Mouse (Mus musculus) lung, adult 18-20 months (tissue): ENCODE measurements around the gene Micu1.
"Not testable (repeated sequence)": the region's sequence is repeated elsewhere in the genome, so short reads cannot be mapped to it uniquely, and the experiment has no call there.

Experiments
- DNase-seq, 2 experiments: peaks; one replicate each; pipeline ENCODE4 v3.0.0; 2022; ENCODE audit warnings: mixed read lengths in 2 of 2

Micu1 gene

GRCm38 (mm10) chr10:59861201-59861600 lies 158.9 kb downstream of the Micu1 start:
- DNase-seq: no peak

- no peak for DNase-seq
Observed at GRCm38 (mm10) chr10:59862816-59863440, 160.7 kb downstream of the Micu1 start.

- DNase-seq: no peak
Observed at GRCm38 (mm10) chr10:59863620-59864019, 161.3 kb downstream of the Micu1 start.

- DNase-seq: no peak
Observed at GRCm38 (mm10) chr10:59864232-59864875, 162.1 kb downstream of the Micu1 start.

- peak; percentile 78 to 81 for DNase-seq
Observed at GRCm38 (mm10) chr10:59864884-59865726, 162.8 kb downstream of the Micu1 start.

- no peak for DNase-seq
Observed at GRCm38 (mm10) chr10:59868266-59868665, 166.0 kb downstream of the Micu1 start.

- no peak for DNase-seq
Observed at GRCm38 (mm10) chr10:59870038-59870437, 167.8 kb downstream of the Micu1 start.

- DNase-seq: not testable (repeated sequence)
Observed at GRCm38 (mm10) chr10:59872651-59873050, 170.4 kb downstream of the Micu1 start.

GRCm38 (mm10) chr10:59873206-59873605 lies 170.9 kb downstream of the Micu1 start:
- no peak for DNase-seq

- no peak for DNase-seq
Observed at GRCm38 (mm10) chr10:59873613-59874012, 171.3 kb downstream of the Micu1 start.

- DNase-seq: no peak
Observed at GRCm38 (mm10) chr10:59875396-59875795, 173.1 kb downstream of the Micu1 start.

GRCm38 (mm10) chr10:59876698-59877097 lies 174.4 kb downstream of the Micu1 start:
- DNase-seq: not testable (repeated sequence)

- no peak for DNase-seq
Observed at GRCm38 (mm10) chr10:59877421-59878117, 175.3 kb downstream of the Micu1 start.

- DNase-seq: no peak
Observed at GRCm38 (mm10) chr10:59878823-59879222, 176.5 kb downstream of the Micu1 start.

- DNase-seq: peak; percentile 94 to 95
Observed at GRCm38 (mm10) chr10:59879255-59880028, 177.2 kb downstream of the Micu1 start, which contains the start of gene Dnajb12. Dnajb12 (plus strand) TSS chr10:59879556.

- no peak for DNase-seq
Observed at GRCm38 (mm10) chr10:59880029-59880386, 177.7 kb downstream of the Micu1 start.

GRCm38 (mm10) chr10:59880837-59881236 lies 178.6 kb downstream of the Micu1 start:
- no peak for DNase-seq

- DNase-seq: no peak
Observed at GRCm38 (mm10) chr10:59884327-59885173, 182.3 kb downstream of the Micu1 start.

- no peak for DNase-seq
Observed at GRCm38 (mm10) chr10:59885174-59886080, 183.2 kb downstream of the Micu1 start.

GRCm38 (mm10) chr10:59886081-59886466 lies 183.8 kb downstream of the Micu1 start:
- DNase-seq: no peak
